Mouse (Mus musculus): ENCODE results near the gene Usp32. TPM values are rescaled to one million over a fixed set of nuclear protein-coding genes. Genes with fewer than 3 reads are reported as not detected.
A peak's percentile ranks its signal among the peaks of the same experiment; 100 is the strongest.

The Usp32 gene
- polyA plus RNA-seq, 1 experiment from 2014 or later: 12.0 TPM

GRCm38 (mm10) chr11:84959701-84960181 lies 180.2 kb downstream of the Usp32 start:
- H3K9me3 ChIP-seq (replicated peaks): no peaks in the 10 kb centered on the region
- no peak overlapping the region for H3K4me3 ChIP-seq
- no peaks in the 10 kb centered on the region for H3K36me3 ChIP-seq
- H3K4me2 ChIP-seq: no peak overlapping the region
- 13% methylated on average over 9 of the region's 9 CpGs for WGBS (ENCODE audit: insufficient replicate concordance)
- no peak for ATAC-seq
- H3K27me3 ChIP-seq (replicated peaks): peaks cover 77% of the 10 kb centered on the region
- peaks cover 26% of the 10 kb centered on the region for H3K4me1 ChIP-seq
- H3K27ac ChIP-seq: no peak overlapping the region
- H3K9ac ChIP-seq: no peak overlapping the region

GRCm38 (mm10) chr11:84959181-84959580 lies 180.8 kb downstream of the Usp32 start:
- no peaks in the 10 kb centered on the region for H3K36me3 ChIP-seq
- no peak overlapping the region for H3K9ac ChIP-seq
- no peak for ATAC-seq
- H3K4me3 ChIP-seq: no peak overlapping the region
- H3K4me2 ChIP-seq: no peak overlapping the region
- H3K4me1 ChIP-seq: peaks cover 26% of the 10 kb centered on the region
- no peak overlapping the region for H3K27ac ChIP-seq
- 34% methylated on average over 5 of the region's 5 CpGs for WGBS (ENCODE audit: insufficient replicate concordance)
- H3K9me3 ChIP-seq (replicated peaks): no peaks in the 10 kb centered on the region
- H3K27me3 ChIP-seq (replicated peaks): peaks cover 79% of the 10 kb centered on the region

DNA sequence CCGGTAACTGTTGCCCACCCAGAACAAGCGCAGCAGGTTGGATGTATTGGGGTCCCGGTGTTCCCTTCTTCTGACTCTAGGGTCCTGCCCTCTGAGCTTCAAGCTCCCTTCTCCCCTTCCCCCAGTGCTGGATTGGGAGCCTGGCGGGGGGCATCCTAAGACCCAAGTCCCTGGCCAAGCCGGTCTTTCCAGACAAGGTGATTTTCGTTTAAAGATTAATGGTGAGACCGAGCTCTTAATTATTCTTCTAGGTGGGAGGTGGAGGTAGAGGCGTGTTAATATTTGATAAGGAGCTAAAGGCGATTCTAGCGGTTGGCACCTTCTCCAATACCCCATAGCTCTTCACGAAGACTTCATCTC lies 181.7 kb downstream of the Usp32 start:
- peaks cover 83% of the 10 kb centered on the region for H3K27me3 ChIP-seq (replicated peaks)
- no peaks in the 10 kb centered on the region for H3K36me3 ChIP-seq
- peak overlapping the region; percentile 15; the same call in 1 of the 2 replicates for H3K4me3 ChIP-seq
- no peak overlapping the region for H3K27ac ChIP-seq
- 6% methylated on average over 11 of the region's 11 CpGs for WGBS (ENCODE audit: insufficient replicate concordance)
- H3K9ac ChIP-seq: no peak overlapping the region
- peak overlapping the region; percentile 53 for H3K4me2 ChIP-seq
- no peaks in the 10 kb centered on the region for H3K9me3 ChIP-seq (replicated peaks)
- H3K4me1 ChIP-seq: peaks cover 26% of the 10 kb centered on the region
- no peak for ATAC-seq

GRCm38 (mm10) chr11:84957591-84958270 lies 182.2 kb downstream of the Usp32 start, which contains the start of gene Car4:
TSS of gene Car4 (plus strand) at chr11:84957786.
- Histone ChIP-seq H3K4me3 (peak within 1 kb of the TSS; percentile 15), H3K27me3 (replicated peaks) (peaks cover 82% of the 10 kb centered on the region), H3K9ac (no peak within 1 kb of the TSS), H3K4me2 (peak within 1 kb of the TSS; percentile 53), H3K36me3 (no peaks in the 10 kb centered on the region), H3K4me1 (peaks cover 26% of the 10 kb centered on the region), H3K9me3 (replicated peaks) (no peaks in the 10 kb centered on the region), H3K27ac (no peak within 1 kb of the TSS)
- ATAC-seq: no peak
- WGBS (ENCODE audit: insufficient replicate concordance): 3% methylated on average over 49 of the region's 49 CpGs

GRCm38 (mm10) chr11:84957171-84957570 lies 182.8 kb downstream of the Usp32 start:
- Histone ChIP-seq H3K4me3 (no peak overlapping the region), H3K27ac (no peak overlapping the region), H3K4me2 (peak overlapping the region; percentile 53; the same call in 1 of the 2 replicates), H3K9me3 (replicated peaks) (no peaks in the 10 kb centered on the region), H3K36me3 (no peaks in the 10 kb centered on the region), H3K27me3 (replicated peaks) (peaks cover 84% of the 10 kb centered on the region), H3K9ac (no peak overlapping the region), H3K4me1 (peaks cover 26% of the 10 kb centered on the region)
- WGBS (ENCODE audit: insufficient replicate concordance): 2% methylated on average over 15 of the region's 15 CpGs
- ATAC-seq: no peak

- H3K4me2 ChIP-seq: no peak overlapping the region
- ATAC-seq: no peak
- WGBS (ENCODE audit: insufficient replicate concordance): 22% methylated on average over 5 of the region's 5 CpGs
- no peak overlapping the region for H3K27ac ChIP-seq
- H3K27me3 ChIP-seq (replicated peaks): peaks cover 83% of the 10 kb centered on the region
- no peaks in the 10 kb centered on the region for H3K36me3 ChIP-seq
- no peak overlapping the region for H3K4me3 ChIP-seq
- H3K4me1 ChIP-seq: peaks cover 26% of the 10 kb centered on the region
- no peak overlapping the region for H3K9ac ChIP-seq
- no peaks in the 10 kb centered on the region for H3K9me3 ChIP-seq (replicated peaks)
Observed at GRCm38 (mm10) chr11:84956400-84956799, 183.6 kb downstream of the Usp32 start.

DNA sequence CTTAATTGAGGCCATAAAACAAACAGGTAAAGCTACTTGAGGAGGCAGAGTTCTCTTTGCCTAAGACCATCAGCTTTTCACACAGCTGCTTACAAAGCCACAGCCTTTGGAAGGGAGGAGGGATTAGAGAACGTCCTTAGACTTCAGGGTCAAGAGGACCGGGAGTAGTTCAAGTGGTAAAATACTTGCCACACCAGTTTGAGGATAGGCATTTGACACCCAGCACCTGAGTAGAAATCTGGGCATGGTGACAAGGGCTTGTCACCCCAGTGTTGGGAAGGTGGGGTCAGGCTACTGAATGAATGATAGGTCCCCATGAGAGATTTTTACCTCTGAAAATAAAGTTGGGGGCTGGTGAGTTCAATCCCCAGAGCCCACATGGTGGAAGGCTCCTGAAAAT lies 187.3 kb downstream of the Usp32 start:
- Histone ChIP-seq H3K36me3 (no peaks in the 10 kb centered on the region), H3K27ac (no peak overlapping the region), H3K4me1 (0 out of 2 replicates have a peak, but pooled peaks cover 1% of the 10 kb centered on the region), H3K9me3 (replicated peaks) (no peaks in the 10 kb centered on the region), H3K27me3 (replicated peaks) (peaks cover 48% of the 10 kb centered on the region), H3K9ac (no peak overlapping the region), H3K4me2 (no peak overlapping the region), H3K4me3 (no peak overlapping the region)
- WGBS (ENCODE audit: insufficient replicate concordance): 53% methylated on average over 2 of the region's 2 CpGs
- no peak for ATAC-seq

- no peaks in the 10 kb centered on the region for H3K9me3 ChIP-seq (replicated peaks)
- peaks cover 55% of the 10 kb centered on the region for H3K27me3 ChIP-seq (replicated peaks)
- no peak for ATAC-seq
- no peak overlapping the region for H3K4me2 ChIP-seq
- no peak overlapping the region for H3K9ac ChIP-seq
- H3K4me1 ChIP-seq: peaks cover 4% of the 10 kb centered on the region; the same call in 1 of the 2 replicates
- 38% methylated on average over 3 of the region's 3 CpGs for WGBS (ENCODE audit: insufficient replicate concordance)
- H3K36me3 ChIP-seq: no peaks in the 10 kb centered on the region
- no peak overlapping the region for H3K27ac ChIP-seq
- H3K4me3 ChIP-seq: no peak overlapping the region
Observed at GRCm38 (mm10) chr11:84948526-84948925, 191.4 kb downstream of the Usp32 start.

- ATAC-seq: no peak
- Histone ChIP-seq H3K4me2 (no peak overlapping the region), H3K36me3 (no peaks in the 10 kb centered on the region), H3K9ac (no peak overlapping the region), H3K27me3 (replicated peaks) (peaks cover 55% of the 10 kb centered on the region), H3K27ac (no peak overlapping the region), H3K9me3 (replicated peaks) (no peaks in the 10 kb centered on the region), H3K4me1 (peaks cover 7% of the 10 kb centered on the region; the same call in 1 of the 2 replicates), H3K4me3 (no peak overlapping the region)
- 48% methylated on average over 3 of the region's 3 CpGs for WGBS (ENCODE audit: insufficient replicate concordance)
Observed at GRCm38 (mm10) chr11:84948114-84948513, 191.8 kb downstream of the Usp32 start.

DNA sequence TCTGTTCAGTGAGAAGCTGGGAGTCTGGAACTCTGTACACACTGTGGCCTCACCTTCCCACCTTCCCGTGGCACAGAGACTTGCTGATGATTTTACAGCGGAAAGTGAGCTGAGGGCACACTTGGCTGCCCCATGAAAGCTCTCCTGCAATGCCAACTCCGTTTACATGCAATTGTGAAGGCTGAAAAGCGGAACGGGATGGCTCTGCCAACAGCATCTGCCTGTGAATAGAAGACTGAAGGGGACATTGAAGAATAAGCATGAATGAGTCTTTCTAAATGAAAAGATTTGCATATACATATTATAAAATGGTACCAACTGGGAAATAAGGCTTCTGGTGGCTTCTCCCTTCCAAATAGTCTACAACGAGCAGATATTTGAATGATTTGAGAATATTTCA lies 192.8 kb downstream of the Usp32 start:
- Histone ChIP-seq H3K4me3 (no peak overlapping the region), H3K9me3 (replicated peaks) (no peaks in the 10 kb centered on the region), H3K36me3 (no peaks in the 10 kb centered on the region), H3K4me1 (peaks cover 7% of the 10 kb centered on the region; the same call in 1 of the 2 replicates), H3K4me2 (no peak overlapping the region), H3K9ac (no peak overlapping the region), H3K27me3 (replicated peaks) (peaks cover 57% of the 10 kb centered on the region), H3K27ac (no peak overlapping the region)
- 66% methylated on average over 6 of the region's 6 CpGs for WGBS (ENCODE audit: insufficient replicate concordance)
- no peak for ATAC-seq

- ATAC-seq: no peak
- H3K9ac ChIP-seq: no peak overlapping the region
- 26% methylated on average over 3 of the region's 3 CpGs for WGBS (ENCODE audit: insufficient replicate concordance)
- H3K27ac ChIP-seq: no peak overlapping the region
- H3K9me3 ChIP-seq (replicated peaks): no peaks in the 10 kb centered on the region
- peaks cover 51% of the 10 kb centered on the region for H3K27me3 ChIP-seq (replicated peaks)
- H3K4me1 ChIP-seq: peaks cover 7% of the 10 kb centered on the region; the same call in 1 of the 2 replicates
- H3K4me2 ChIP-seq: no peak overlapping the region
- no peak overlapping the region for H3K4me3 ChIP-seq
- no peaks in the 10 kb centered on the region for H3K36me3 ChIP-seq
Observed at GRCm38 (mm10) chr11:84945841-84946240, 194.1 kb downstream of the Usp32 start.

GRCm38 (mm10) chr11:84944639-84945435 lies 195.1 kb downstream of the Usp32 start:
- Histone ChIP-seq H3K9me3 (replicated peaks) (no peaks in the 10 kb centered on the region), H3K36me3 (no peaks in the 10 kb centered on the region), H3K9ac (no peak overlapping the region), H3K27me3 (replicated peaks) (peaks cover 59% of the 10 kb centered on the region), H3K27ac (no peak overlapping the region), H3K4me2 (peak overlapping the region; percentile 22), H3K4me3 (no peak overlapping the region), H3K4me1 (peaks cover 7% of the 10 kb centered on the region; the same call in 1 of the 2 replicates)
- 10% methylated on average over 12 of the region's 12 CpGs for WGBS (ENCODE audit: insufficient replicate concordance)
- no peak for ATAC-seq

Measured in liver, embryonic 12.5 days (tissue).